Mouse (Mus musculus): ENCODE measurements at regions not wholly inside any gene's neighbourhood (a gene's known extent, or its start where the extent isn't known, plus 50 kb on each side); places are given as distances from the start of the nearest gene placed in this dataset.

Small RNA genes in the stretch of these regions (microRNA-seq; reads per million reads assigned to microRNA genes)
- gene Gm23881: 0 reads per million in 2 experiments

Data from heart, postnatal 10 days (tissue).